Mouse (Mus musculus) heart, embryonic 11.5 days (tissue): ENCODE data around the gene Tmod2. TPM values are rescaled to one million over a fixed set of nuclear protein-coding genes. Genes with fewer than 3 reads are reported as not detected.
"Not testable (repeated sequence)": the region's sequence is repeated elsewhere in the genome, so short reads cannot be mapped to it uniquely, and the experiment has no call there.

Experiments used
- ATAC-seq: fragments of 200-750 bp; cut with Nextera tagmentation; replicated peaks from 2 replicates; pipeline ENCODE4 v1.8.0; 2017; ENCODE audit warnings: moderate library complexity; ENCODE audit not compliant: insufficient number of reproducible peaks, low FRiP score, low TSS enrichment
- H3K27ac ChIP-seq: fragments of 300-500 bp; sonication (generic); 2 replicates; pipeline ENCODE4 v1.5.1; 2014; ENCODE audit warnings: mild to moderate bottlenecking, low read depth, low read length
- H3K27me3 ChIP-seq: fragments of 300-500 bp; sonication (generic); 2 replicates; pipeline ENCODE4 v1.6.1; 2014; ENCODE audit warnings: mild to moderate bottlenecking, low read length, mixed read lengths; ENCODE audit not compliant: control insufficient read depth, insufficient read depth
- H3K36me3 ChIP-seq: fragments of 300-500 bp; sonication (generic); 2 replicates; pipeline ENCODE4 v1.6.1; 2014; ENCODE audit warnings: mild to moderate bottlenecking, low read length, moderate library complexity, mixed read lengths; ENCODE audit not compliant: control insufficient read depth, insufficient read depth
- H3K4me1 ChIP-seq: fragments of 300-500 bp; sonication (generic); 2 replicates; pipeline ENCODE4 v1.6.1; 2014; ENCODE audit warnings: low read length; ENCODE audit not compliant: control insufficient read depth, insufficient read depth
- H3K4me2 ChIP-seq: fragments of 300-500 bp; sonication (generic); 2 replicates; pipeline ENCODE4 v1.6.1; 2014; ENCODE audit warnings: mild to moderate bottlenecking, moderate library complexity
- H3K4me3 ChIP-seq: fragments of 300-500 bp; sonication (generic); 2 replicates; pipeline ENCODE4 v1.5.1; 2014; ENCODE audit warnings: low read depth, low read length
- H3K9ac ChIP-seq: fragments of 300-500 bp; sonication (generic); 2 replicates; pipeline ENCODE4 v1.6.1; 2014; ENCODE audit warnings: mild to moderate bottlenecking, low read depth, low read length, moderate library complexity
- H3K9me3 ChIP-seq: fragments of 300-500 bp; sonication (generic); replicated peaks from 2 replicates; pipeline ENCODE4 v1.6.1; 2016; ENCODE audit warnings: low read length; ENCODE audit not compliant: control insufficient read depth
- WGBS: fragments of 180-500 bp; shearing (Covaris S2); extraction: QIAGEN DNeasy Blood & Tissue Kit; methylation state at CpG from one replicate; pipeline ENCODE4 v1.1.7; 2014; ENCODE audit not compliant: insufficient replicate concordance; 5-methylcytosine and 5-hydroxymethylcytosine counted together
- polyA plus RNA-seq: library from polyadenylated mRNA; unstranded; fragments of >200 nt; fragmentation: Nextera tagmentation; extraction: Ambion mirVana; gene quantifications from 2 replicates; pipeline ENCODE4 v1.2.1, GENCODE M21; 2014

Gene Tmod2
- polyA plus RNA-seq, 1 experiment from 2014 or later, result 5.9 TPM

DNA sequence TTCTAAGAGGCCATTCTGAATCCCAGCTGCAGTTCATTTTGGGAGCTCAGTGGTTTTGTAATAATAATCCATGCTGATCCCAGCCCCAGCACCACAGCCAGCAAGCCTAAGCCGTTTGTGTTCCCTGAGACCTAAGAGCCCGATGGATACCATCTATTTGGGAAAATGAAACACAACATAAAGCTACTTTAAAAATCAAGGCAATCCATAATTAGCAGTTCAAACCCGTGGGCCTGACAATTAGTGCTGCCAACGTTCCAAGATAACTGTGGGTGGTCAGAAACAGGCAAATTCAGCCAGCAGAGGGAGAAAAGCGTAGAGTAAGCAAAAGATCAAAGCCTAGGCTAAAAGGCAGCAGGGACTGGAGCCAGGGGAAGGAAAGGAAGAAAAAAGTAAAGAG lies 59.8 kb downstream of the Tmod2 start:
- no peak overlapping the region for H3K4me3 ChIP-seq
- H3K27ac ChIP-seq, result no peak overlapping the region
- H3K9ac ChIP-seq, result no peak overlapping the region
- H3K9me3 ChIP-seq, result peaks cover 7% of the 10 kb centered on the region
- H3K4me2 ChIP-seq, result no peak overlapping the region
- 56% methylated on average over 5 of the region's 5 CpGs for WGBS
- no peaks in the 10 kb centered on the region for H3K27me3 ChIP-seq
- no peak for ATAC-seq
- no peaks in the 10 kb centered on the region for H3K36me3 ChIP-seq
- H3K4me1 ChIP-seq, result peaks cover 11% of the 10 kb centered on the region; the same call in 1 of the 2 replicates

GRCm38 (mm10) chr9:75549010-75549409 lies 62.1 kb downstream of the Tmod2 start:
- ATAC-seq, result 0 out of 2 replicates have a peak, but pooled peaks have one; percentile 59
- 59% methylated on average over 8 of the region's 8 CpGs for WGBS
- H3K4me3 ChIP-seq, result no peak overlapping the region
- H3K4me2 ChIP-seq, result no peak overlapping the region
- H3K9ac ChIP-seq, result no peak overlapping the region
- H3K4me1 ChIP-seq, result peaks cover 17% of the 10 kb centered on the region; the same call in 1 of the 2 replicates
- H3K27ac ChIP-seq, result no peak overlapping the region
- peaks cover 7% of the 10 kb centered on the region for H3K9me3 ChIP-seq
- H3K36me3 ChIP-seq, result no peaks in the 10 kb centered on the region
- no peaks in the 10 kb centered on the region for H3K27me3 ChIP-seq

DNA sequence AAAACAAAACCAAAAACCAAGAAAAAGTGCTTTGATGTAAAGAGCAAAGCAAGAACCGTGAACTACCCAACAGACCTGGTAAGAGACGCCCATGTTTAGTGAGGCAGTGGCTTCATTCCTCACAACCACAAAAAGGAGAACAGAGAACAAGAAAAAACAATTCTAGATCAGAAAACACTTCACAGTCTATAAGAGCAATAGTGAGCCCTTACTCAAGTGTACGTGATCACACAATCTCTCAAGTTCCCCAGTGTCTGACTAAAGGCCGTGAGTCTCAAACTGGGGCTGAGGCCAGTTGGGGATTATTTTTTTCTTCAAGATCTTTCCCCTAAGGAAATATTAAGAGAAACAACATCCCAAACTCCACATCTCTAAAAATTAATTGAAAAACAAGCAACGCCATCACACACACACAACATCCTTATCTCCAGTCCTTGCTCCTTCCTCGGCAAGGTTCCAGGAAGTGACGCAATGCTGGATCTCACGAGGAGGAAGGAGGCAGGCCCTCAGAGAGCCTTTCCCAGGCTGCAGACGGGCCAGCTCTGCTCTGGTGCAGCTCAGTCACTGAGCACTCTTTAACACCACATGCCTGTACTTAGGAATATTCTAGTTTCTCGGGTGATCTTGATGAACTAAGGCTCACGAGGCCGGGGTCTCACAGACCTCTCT lies 64.1 kb downstream of the Tmod2 start:
- Histone ChIP-seq H3K4me1 (peaks cover 14% of the 10 kb centered on the region; the same call in 1 of the 2 replicates), H3K4me2 (peak overlapping the region; percentile 20), H3K36me3 (no peaks in the 10 kb centered on the region), H3K9ac (no peak overlapping the region), H3K27me3 (no peaks in the 10 kb centered on the region), H3K9me3 (peaks cover 7% of the 10 kb centered on the region), H3K27ac (peak overlapping the region; percentile 70), H3K4me3 (no peak overlapping the region)
- ATAC-seq, result peak; percentile 58; the same call in 1 of the 2 replicates
- WGBS, result 58% methylated on average over 12 of the region's 12 CpGs

DNA sequence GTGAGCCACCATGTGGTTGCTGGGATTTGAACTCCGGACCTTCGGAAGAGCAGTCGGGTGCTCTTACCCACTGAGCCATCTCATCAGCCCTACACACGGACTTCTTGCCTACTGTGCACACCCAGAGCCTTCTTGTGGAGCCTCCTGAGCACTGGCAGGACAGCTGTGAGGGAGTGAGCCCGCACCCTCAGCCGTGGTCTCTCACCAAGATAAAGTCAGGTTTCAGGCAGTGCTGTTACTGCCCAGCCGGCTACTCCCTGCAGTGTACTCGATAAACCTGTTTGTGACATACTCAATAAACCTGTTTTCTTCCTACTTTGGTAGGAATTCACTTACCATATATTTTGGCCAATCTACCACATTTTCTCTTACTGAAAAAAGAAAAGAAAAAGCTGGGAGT lies 65.6 kb downstream of the Tmod2 start:
- Histone ChIP-seq H3K36me3 (no peaks in the 10 kb centered on the region), H3K4me2 (no peak overlapping the region), H3K27me3 (no peaks in the 10 kb centered on the region), H3K4me3 (no peak overlapping the region), H3K9ac (no peak overlapping the region), H3K4me1 (peaks cover 19% of the 10 kb centered on the region), H3K9me3 (peaks cover 3% of the 10 kb centered on the region), H3K27ac (no peak overlapping the region)
- WGBS, result 69% methylated on average over 8 of the region's 8 CpGs
- ATAC-seq, result no peak

DNA sequence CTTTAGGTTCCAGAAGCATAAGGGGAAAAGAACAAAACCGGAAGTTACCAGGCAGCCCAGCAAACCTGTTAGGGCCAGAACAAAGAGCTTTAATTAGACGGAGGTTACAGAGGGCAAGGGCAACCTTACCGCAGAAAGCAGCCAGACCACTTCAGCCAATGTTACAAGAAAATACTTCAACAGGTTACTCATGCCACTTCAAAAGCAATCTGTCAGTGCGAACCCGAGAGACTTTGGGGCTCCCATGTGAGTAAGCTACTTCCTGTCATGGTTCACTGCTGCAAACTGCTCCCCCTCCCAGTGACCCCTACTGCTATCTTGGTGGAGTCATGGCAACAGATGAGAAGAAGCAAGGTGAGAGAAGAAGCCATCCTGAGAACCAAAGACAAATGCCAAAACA lies 69.6 kb downstream of the Tmod2 start:
- H3K9ac ChIP-seq, result no peak overlapping the region
- H3K36me3 ChIP-seq, result no peaks in the 10 kb centered on the region
- 17% methylated on average over 5 of the region's 5 CpGs for WGBS

GRCm38 (mm10) chr9:75536422-75536821 lies 74.7 kb downstream of the Tmod2 start:
- no peak for ATAC-seq
- H3K36me3 ChIP-seq, result no peaks in the 10 kb centered on the region; the same call in 1 of the 2 replicates
- no peak overlapping the region for H3K4me2 ChIP-seq
- whole genome bisulfite sequencing, result 86% methylated on average over 1 of the region's 1 CpGs
- H3K27me3 ChIP-seq, result no peaks in the 10 kb centered on the region
- H3K4me3 ChIP-seq, result no peak overlapping the region
- no peak overlapping the region for H3K27ac ChIP-seq
- no peak overlapping the region for H3K9ac ChIP-seq
- H3K4me1 ChIP-seq, result peaks cover 4% of the 10 kb centered on the region
- H3K9me3 ChIP-seq, result no peaks in the 10 kb centered on the region

More for the DNA sequence above, 69.6 kb downstream of the Tmod2 start:
- H3K27ac ChIP-seq, result peak overlapping the region; percentile 29; the same call in 1 of the 2 replicates
- H3K4me2 ChIP-seq, result no peak overlapping the region
- no peaks in the 10 kb centered on the region for H3K9me3 ChIP-seq
- H3K4me3 ChIP-seq, result no peak overlapping the region
- no peaks in the 10 kb centered on the region for H3K27me3 ChIP-seq
- no peak for ATAC-seq
- H3K4me1 ChIP-seq, result peaks cover 13% of the 10 kb centered on the region

- Histone ChIP-seq H3K27ac (no peak overlapping the region), H3K4me1 (no peaks in the 10 kb centered on the region), H3K4me2 (no peak overlapping the region), H3K9ac (no peak overlapping the region), H3K36me3 (peaks cover 3% of the 10 kb centered on the region; the same call in 1 of the 2 replicates), H3K4me3 (no peak overlapping the region), H3K27me3 (no peaks in the 10 kb centered on the region), H3K9me3 (no peaks in the 10 kb centered on the region)
- 81% methylated on average over 8 of the region's 8 CpGs for WGBS
- ATAC-seq, result no peak
These were observed 76.6 kb downstream of the Tmod2 start for GRCm38 (mm10) chr9:75534431-75534962.

- not testable (repeated sequence) for H3K4me2 ChIP-seq, H3K9ac ChIP-seq, H3K27ac ChIP-seq, ATAC-seq, H3K4me1 ChIP-seq, H3K27me3 ChIP-seq, H3K36me3 ChIP-seq, H3K4me3 ChIP-seq, H3K9me3 ChIP-seq
- WGBS, result 83% methylated on average over 8 of the region's 9 CpGs
These were observed 78.1 kb downstream of the Tmod2 start for GRCm38 (mm10) chr9:75532989-75533388.

- Histone ChIP-seq H3K4me1 (peaks cover 3% of the 10 kb centered on the region; the same call in 1 of the 2 replicates), H3K4me3 (no peak overlapping the region), H3K9ac (no peak overlapping the region), H3K4me2 (no peak overlapping the region), H3K36me3 (peaks cover 3% of the 10 kb centered on the region; the same call in 1 of the 2 replicates), H3K27ac (no peak overlapping the region), H3K9me3 (no peaks in the 10 kb centered on the region), H3K27me3 (no peaks in the 10 kb centered on the region)
- ATAC-seq, result no peak
- 77% methylated on average over 7 of the region's 7 CpGs for WGBS
These were observed 78.7 kb downstream of the Tmod2 start for GRCm38 (mm10) chr9:75532461-75532860.
